Mouse (Mus musculus): ENCODE data around the gene Olfr135.

Olfr135 gene

DNA sequence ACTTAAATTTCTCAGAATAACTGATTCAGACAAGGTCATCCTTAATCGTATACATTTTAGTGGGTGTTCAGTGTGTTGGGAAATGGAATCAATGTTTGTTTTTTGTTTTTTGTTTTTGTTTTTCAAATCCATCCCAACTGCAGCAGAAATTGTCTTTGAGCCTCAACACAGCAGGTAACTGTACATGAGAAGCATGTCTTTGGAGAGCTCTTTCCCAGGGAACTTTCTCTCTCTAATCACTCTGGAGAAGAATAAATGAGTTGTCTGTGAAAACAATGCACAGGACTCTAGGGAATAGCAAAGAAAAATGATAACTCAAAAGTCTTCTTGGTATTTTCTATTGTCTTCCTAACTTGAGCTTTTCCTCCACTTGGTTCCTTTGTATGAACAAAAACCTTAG is at the start of gene Olfr135:
TSS of gene Olfr135 (plus strand) at position 301 of the 400 bp plus-strand sequence.
- no peak for DNase-seq

DNA sequence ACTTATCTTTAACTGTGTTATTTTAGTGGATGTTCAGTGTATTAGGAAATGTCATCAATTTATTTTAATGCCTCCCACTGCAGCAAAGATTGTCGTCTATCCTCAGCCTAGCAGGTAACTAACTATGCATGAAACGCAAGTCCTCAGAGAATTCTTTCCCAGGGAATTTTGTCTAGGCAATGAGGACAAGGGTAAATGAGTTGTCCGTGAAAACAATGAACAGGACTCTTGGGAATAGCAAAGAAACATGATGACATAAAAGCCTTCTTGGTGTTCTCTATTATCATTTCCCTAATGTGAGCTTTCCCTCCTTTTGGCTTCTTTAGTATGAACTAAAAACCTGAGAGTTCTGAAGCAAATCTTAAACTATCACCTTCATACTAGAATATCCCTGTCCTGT is 33.0 kb upstream of the Olfr135 start, which contains the start of gene Olfr134:
TSS of gene Olfr134 (plus strand) at position 301 of the 400 bp plus-strand sequence.
- DNase-seq = no peak
